In the genomic region with DNA sequence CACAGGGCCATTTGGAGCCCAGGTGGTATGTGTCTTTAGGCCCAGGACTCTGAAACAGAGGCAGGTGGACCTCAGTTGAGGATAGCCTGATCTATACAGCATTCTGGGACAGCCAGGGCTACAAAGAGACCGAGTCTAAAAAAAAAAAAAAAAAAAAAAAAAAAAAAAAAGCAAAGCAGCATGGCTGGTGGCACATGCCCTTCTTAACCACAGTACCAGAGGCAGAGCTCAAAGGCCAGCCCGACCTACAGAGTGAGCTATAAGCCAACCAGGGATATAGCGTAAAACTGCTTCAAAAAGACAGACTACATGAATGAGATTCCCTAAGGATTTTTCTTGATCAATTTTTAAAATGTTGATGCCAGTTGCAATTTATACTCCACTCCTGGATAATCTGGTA, we compare ENCODE assay signal across 8 mouse cellular contexts. TPM values are rescaled to one million over a fixed set of nuclear protein-coding genes. Genes with fewer than 3 reads are reported as not detected.
DNase-seq lines count a peak whose midpoint lies in the region; ATAC-seq and TF ChIP-seq lines count a peak whose summit lies in the region.

No protein-coding gene starts in this region.

- H3K4me2 ChIP-seq in hindbrain, postnatal 0 days (ENCODE audit: low read depth, low read length): no peak overlapping the region
- no peak overlapping the region for H3K4me2 ChIP-seq in midbrain, embryonic 13.5 days (replicated peaks)
- no peak overlapping the region for H3K4me2 ChIP-seq in neural tube, embryonic 15.5 days

- H3K27me3 ChIP-seq in hindbrain, postnatal 0 days (ENCODE audit: insufficient read depth, low read length): no peaks in the 10 kb centered on the region
- no peaks in the 10 kb centered on the region for H3K27me3 ChIP-seq in hindbrain, embryonic 10.5 days (ENCODE audit: insufficient read depth, poor library complexity, severe bottlenecking)
- no peaks in the 10 kb centered on the region for H3K27me3 ChIP-seq in midbrain, embryonic 13.5 days
- H3K27me3 ChIP-seq in midbrain, embryonic 10.5 days (ENCODE audit: low read depth, poor library complexity, severe bottlenecking): no peaks in the 10 kb centered on the region
- no peaks in the 10 kb centered on the region for H3K27me3 ChIP-seq in neural tube, embryonic 15.5 days (replicated peaks)

- peak overlapping the region; percentile 27; the same call in 1 of the 2 replicates for H3K27ac ChIP-seq in hindbrain, postnatal 0 days
- no peak overlapping the region for H3K27ac ChIP-seq in hindbrain, embryonic 10.5 days
- peak overlapping the region; percentile 33 for H3K27ac ChIP-seq in midbrain, embryonic 13.5 days
- H3K27ac ChIP-seq in midbrain, embryonic 10.5 days (replicated peaks): no peak overlapping the region
- H3K27ac ChIP-seq in neural tube, embryonic 15.5 days (replicated peaks): peak overlapping the region; percentile 46

- peaks cover 12% of the 10 kb centered on the region for H3K4me1 ChIP-seq in hindbrain, postnatal 0 days (ENCODE audit: insufficient read depth, low read length)
- H3K4me1 ChIP-seq in hindbrain, embryonic 10.5 days (replicated peaks): peaks cover 37% of the 10 kb centered on the region
- peaks cover 67% of the 10 kb centered on the region for H3K4me1 ChIP-seq in midbrain, embryonic 13.5 days (replicated peaks)
- peaks cover 39% of the 10 kb centered on the region for H3K4me1 ChIP-seq in midbrain, embryonic 10.5 days
- peaks cover 53% of the 10 kb centered on the region for H3K4me1 ChIP-seq in neural tube, embryonic 15.5 days

- no peak for ATAC-seq in CD4-positive, CD25-positive, alpha-beta regulatory T cell, adult 4 months
- no peak for ATAC-seq in hindbrain, postnatal 0 days
- no peak for ATAC-seq in midbrain, embryonic 13.5 days
- ATAC-seq in neural tube, embryonic 15.5 days (ENCODE audit: low FRiP score): no peak

- no peaks in the 10 kb centered on the region; the same call in 1 of the 2 replicates for H3K36me3 ChIP-seq in hindbrain, postnatal 0 days (ENCODE audit: insufficient read depth, low read length)
- peaks cover 52% of the 10 kb centered on the region for H3K36me3 ChIP-seq in hindbrain, embryonic 10.5 days
- no peaks in the 10 kb centered on the region for H3K36me3 ChIP-seq in midbrain, embryonic 13.5 days
- peaks cover 45% of the 10 kb centered on the region for H3K36me3 ChIP-seq in midbrain, embryonic 10.5 days
- 0 out of 2 replicates have a peak, but pooled peaks cover 3% of the 10 kb centered on the region for H3K36me3 ChIP-seq in neural tube, embryonic 15.5 days

- no peak for TF ChIP-seq CTCF in hindbrain, postnatal 0 days (IDR thresholded peaks at IDR 0.05; ENCODE audit: low read depth)

- WGBS in hindbrain, postnatal 0 days: 78% methylated on average over 3 of the region's 3 CpGs
- WGBS in hindbrain, embryonic 10.5 days: 85% methylated on average over 3 of the region's 3 CpGs
- 72% methylated on average over 3 of the region's 3 CpGs for WGBS in midbrain, embryonic 13.5 days
- WGBS in midbrain, embryonic 10.5 days: 84% methylated on average over 3 of the region's 3 CpGs
- 70% methylated on average over 3 of the region's 3 CpGs for WGBS in neural tube, embryonic 15.5 days

- DNase-seq in CD4-positive, CD25-positive, alpha-beta regulatory T cell, adult 2 months (ENCODE audit: low read depth, low spot score): peak; percentile 36
- DNase-seq in hindbrain, postnatal 0 days (ENCODE audit: low spot score): no peak
- no peak for DNase-seq in hindbrain, embryonic 10.5 days (ENCODE audit: low spot score)
- DNase-seq in midbrain, embryonic 10.5 days (ENCODE audit: low spot score): no peak
- DNase-seq in cerebellum, adult 11 months: no peak

- no peaks in the 10 kb centered on the region for H3K9me3 ChIP-seq in hindbrain, postnatal 0 days (ENCODE audit: low read length)
- no peaks in the 10 kb centered on the region for H3K9me3 ChIP-seq in hindbrain, embryonic 10.5 days
- no peaks in the 10 kb centered on the region for H3K9me3 ChIP-seq in midbrain, embryonic 13.5 days
- H3K9me3 ChIP-seq in midbrain, embryonic 10.5 days (replicated peaks): no peaks in the 10 kb centered on the region
- H3K9me3 ChIP-seq in neural tube, embryonic 15.5 days (replicated peaks): no peaks in the 10 kb centered on the region

- no peak overlapping the region for H3K9ac ChIP-seq in hindbrain, postnatal 0 days (replicated peaks; ENCODE audit: low read length)
- no peak overlapping the region for H3K9ac ChIP-seq in midbrain, embryonic 13.5 days (replicated peaks)
- H3K9ac ChIP-seq in neural tube, embryonic 15.5 days (replicated peaks): no peak overlapping the region

- H3K4me3 ChIP-seq in hindbrain, postnatal 0 days (ENCODE audit: low read length): no peak overlapping the region
- no peak overlapping the region for H3K4me3 ChIP-seq in hindbrain, embryonic 10.5 days
- no peak overlapping the region for H3K4me3 ChIP-seq in midbrain, embryonic 13.5 days (replicated peaks)
- H3K4me3 ChIP-seq in midbrain, embryonic 10.5 days: no peak overlapping the region
- H3K4me3 ChIP-seq in neural tube, embryonic 15.5 days (replicated peaks): no peak overlapping the region

RNA-seq across cellular contexts. Expression of gene Chd2, which starts 9.5 kb away (rescaled TPM):
- 100 to 1,000 TPM; 223 to 256 TPM for polyA plus RNA-seq in CD4-positive, CD25-positive, alpha-beta regulatory T cell, adult 4 months (2017; shearing (Covaris generic))
- 33.4 and 35.2 TPM in 2 replicates for total RNA-seq in hindbrain, postnatal 0 days (2014; rRNA removed)
- 36.1 and 40.7 TPM in 2 replicates for polyA plus RNA-seq in hindbrain, postnatal 0 days (2015; fragmentation: Nextera tagmentation; extraction: Ambion mirVana)
- 37.1 and 38.9 TPM in 2 replicates for polyA plus RNA-seq in hindbrain, embryonic 10.5 days (2016; fragmentation: Nextera tagmentation; extraction: Ambion mirVana)
- polyA plus RNA-seq in midbrain, embryonic 13.5 days (2015; fragmentation: Nextera tagmentation; extraction: Ambion mirVana): 48.5 and 57.4 TPM in 2 replicates
- 39.6 and 48.3 TPM in 2 replicates for polyA plus RNA-seq in midbrain, embryonic 10.5 days (2016; fragmentation: Nextera tagmentation; extraction: Ambion mirVana)
- 31.2 and 39.3 TPM in 2 replicates for polyA plus RNA-seq in neural tube, embryonic 15.5 days (2015; fragmentation: Nextera tagmentation; extraction: Ambion mirVana)

Comparison
In these comparisons a context has a peak if more than half of its experiments do, and no peak if none do; other contexts are left out.
1. H3K27ac ChIP-seq: peak in hindbrain, postnatal 0 days (single experiment), midbrain, embryonic 13.5 days (single experiment) and neural tube, embryonic 15.5 days (single experiment); none in hindbrain, embryonic 10.5 days (single experiment) and midbrain, embryonic 10.5 days (single experiment).